Mouse (Mus musculus): ENCODE measurements at regions not wholly inside any gene's neighbourhood (a gene's known extent, or its start where the extent isn't known, plus 50 kb on each side); places are given as distances from the start of the nearest gene placed in this dataset.

GRCm38 (mm10) chr2:115394091-115394490 is 187.4 kb upstream of the BC052040 start:
- H3K27me3 ChIP-seq (ENCODE audit: control insufficient read depth in 1 of 2, insufficient read depth in 2 of 2, low read length in 2 of 2) = no peaks in the 10 kb centered on the region
- H3K36me3 ChIP-seq (ENCODE audit: control insufficient read depth in 1 of 2, insufficient read depth in 2 of 2, low read length in 2 of 2) = no peaks in the 10 kb centered on the region
- DNase-seq (ENCODE audit: low read depth, low spot score) = no peak
- no peaks in the 10 kb centered on the region for H3K79me2 ChIP-seq (ENCODE audit: control insufficient read depth, insufficient read depth, low read length, poor library complexity)
- H3K9ac ChIP-seq (ENCODE audit: control insufficient read depth, low read depth, low read length, poor library complexity, severe bottlenecking) = no peak overlapping the region
- H3K4me3 ChIP-seq (ENCODE audit: control insufficient read depth in 1 of 2, insufficient read depth in 1 of 2, low read depth in 2 of 2, low read length in 2 of 2) = no peak overlapping the region
- H3K27ac ChIP-seq (ENCODE audit: control insufficient read depth, low read depth, low read length) = no peak overlapping the region
- no peaks in the 10 kb centered on the region for H3K9me3 ChIP-seq (replicated peaks; ENCODE audit: insufficient read depth, low read length)
- TF ChIP-seq ELF1 (IDR thresholded peaks at IDR 0.05; ENCODE audit: low read depth, low read length) (no peak), ZNF384 (IDR thresholded peaks at IDR 0.05; ENCODE audit: low read depth, low read length) (no peak), E2F4 (IDR thresholded peaks at IDR 0.05; ENCODE audit: borderline replicate concordance, low read depth, low read length) (no peak), POLR2A (IDR thresholded peaks at IDR 0.05; ENCODE audit: control insufficient read depth in 1 of 2, insufficient read depth in 1 of 2, low read depth in 1 of 2, low read length in 2 of 2, poor library complexity in 1 of 2) (no peak), UBTF (IDR thresholded peaks at IDR 0.05; ENCODE audit: borderline replicate concordance, insufficient read depth, low read depth, low read length) (no peak), RAD21 (IDR thresholded peaks at IDR 0.05; ENCODE audit: low read depth, low read length) (no peak), POLR2AphosphoS5 (IDR thresholded peaks at IDR 0.05; ENCODE audit: borderline replicate concordance, low read depth, low read length) (no peak), MYB (IDR thresholded peaks at IDR 0.05; ENCODE audit: low read depth, low read length) (no peak), NELFE (IDR thresholded peaks at IDR 0.05; ENCODE audit: low read depth, low read length) (no peak), MAX (IDR thresholded peaks at IDR 0.05; ENCODE audit: low read length) (no peak), USF1 (IDR thresholded peaks at IDR 0.05; ENCODE audit: low read depth, low read length) (no peak), NRF1 (IDR thresholded peaks at IDR 0.05; ENCODE audit: insufficient read depth, low read depth, low read length, poor library complexity, severe bottlenecking) (no peak), HCFC1 (IDR thresholded peaks at IDR 0.05; ENCODE audit: low read depth, low read length) (no peak), TAL1 (IDR thresholded peaks at IDR 0.05; ENCODE audit: low read length) (no peak), CHD2 (IDR thresholded peaks at IDR 0.05; ENCODE audit: low read length) (no peak), GABPA (IDR thresholded peaks at IDR 0.05; ENCODE audit: low read depth, low read length) (no peak), SIN3A (IDR thresholded peaks at IDR 0.05; ENCODE audit: low read length) (no peak), SMC3 (IDR thresholded peaks at IDR 0.05; ENCODE audit: low read depth, low read length) (no peak), MAFK (IDR thresholded peaks at IDR 0.05; ENCODE audit: borderline replicate concordance, low read depth, low read length) (no peak), TCF12 (IDR thresholded peaks at IDR 0.05; ENCODE audit: low read depth, low read length) (no peak)
- H3K4me1 ChIP-seq (ENCODE audit: control insufficient read depth in 1 of 2, insufficient read depth in 2 of 2, low read length in 2 of 2) = no peaks in the 10 kb centered on the region

DNA sequence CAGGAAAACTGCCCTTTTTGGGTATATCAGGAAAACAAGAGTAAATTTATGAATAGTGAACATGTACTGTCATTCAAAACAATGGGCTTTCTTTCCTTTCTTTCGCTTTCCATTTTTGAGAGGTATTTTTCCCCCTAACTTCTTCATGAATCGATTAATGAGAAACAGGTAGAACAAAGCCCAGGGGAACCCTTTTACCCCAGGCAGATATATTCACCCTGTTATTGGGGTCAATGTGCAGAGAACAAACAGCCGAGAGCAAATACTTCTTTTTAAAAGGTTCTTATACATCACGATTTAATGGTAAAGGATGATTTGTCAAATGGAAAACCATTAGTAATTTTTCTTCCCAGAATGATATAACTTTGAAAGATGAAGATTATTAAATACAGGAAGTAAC is 183.0 kb upstream of the BC052040 start:
- no peaks in the 10 kb centered on the region for H3K27me3 ChIP-seq (ENCODE audit: control insufficient read depth in 1 of 2, insufficient read depth in 2 of 2, low read length in 2 of 2)
- H3K4me1 ChIP-seq (ENCODE audit: control insufficient read depth in 1 of 2, insufficient read depth in 2 of 2, low read length in 2 of 2) = no peaks in the 10 kb centered on the region
- no peak overlapping the region for H3K9ac ChIP-seq (ENCODE audit: control insufficient read depth, low read depth, low read length, poor library complexity, severe bottlenecking)
- no peak for DNase-seq (ENCODE audit: low read depth, low spot score)
- no peak overlapping the region for H3K27ac ChIP-seq (ENCODE audit: control insufficient read depth, low read depth, low read length)
- TF ChIP-seq GABPA (IDR thresholded peaks at IDR 0.05; ENCODE audit: low read depth, low read length) (no peak), ZC3H11A (IDR thresholded peaks at IDR 0.05; ENCODE audit: low read depth, low read length) (no peak), USF1 (IDR thresholded peaks at IDR 0.05; ENCODE audit: low read depth, low read length) (no peak), SIN3A (IDR thresholded peaks at IDR 0.05; ENCODE audit: low read length) (no peak), TBP (IDR thresholded peaks at IDR 0.05; ENCODE audit: low read depth, low read length) (no peak), EP300 (IDR thresholded peaks at IDR 0.05; ENCODE audit: low read depth in 1 of 2, low read length in 2 of 2) (no peak), JUND (IDR thresholded peaks at IDR 0.05; ENCODE audit: low read depth, low read length) (no peak), MAFK (IDR thresholded peaks at IDR 0.05; ENCODE audit: borderline replicate concordance, low read depth, low read length) (no peak), ZKSCAN1 (IDR thresholded peaks at IDR 0.05; ENCODE audit: low read depth, low read length) (no peak), MAX (IDR thresholded peaks at IDR 0.05; ENCODE audit: low read length) (no peak), POLR2AphosphoS2 (IDR thresholded peaks at IDR 0.05; ENCODE audit: low read length) (no peak), MYB (IDR thresholded peaks at IDR 0.05; ENCODE audit: low read depth, low read length) (no peak), MXI1 (IDR thresholded peaks at IDR 0.05; ENCODE audit: low read depth, low read length) (no peak), MYC (IDR thresholded peaks at IDR 0.05; ENCODE audit: low read depth, low read length) (no peak), BHLHE40 (IDR thresholded peaks at IDR 0.05; ENCODE audit: borderline replicate concordance, low read depth, low read length) (no peak), UBTF (IDR thresholded peaks at IDR 0.05; ENCODE audit: borderline replicate concordance, insufficient read depth, low read depth, low read length) (no peak), RCOR1 (IDR thresholded peaks at IDR 0.05; ENCODE audit: low read depth, low read length) (no peak), CHD1 (IDR thresholded peaks at IDR 0.05; ENCODE audit: low read depth, low read length) (no peak), TAL1 (IDR thresholded peaks at IDR 0.05; ENCODE audit: low read length) (no peak)
- no peaks in the 10 kb centered on the region for H3K36me3 ChIP-seq (ENCODE audit: control insufficient read depth in 1 of 2, insufficient read depth in 2 of 2, low read length in 2 of 2)
- H3K4me3 ChIP-seq (ENCODE audit: control insufficient read depth in 1 of 2, insufficient read depth in 1 of 2, low read depth in 2 of 2, low read length in 2 of 2) = no peak overlapping the region
- H3K79me2 ChIP-seq (ENCODE audit: control insufficient read depth, insufficient read depth, low read length, poor library complexity) = no peaks in the 10 kb centered on the region
- no peaks in the 10 kb centered on the region for H3K9me3 ChIP-seq (replicated peaks; ENCODE audit: insufficient read depth, low read length)

Measured in MEL (cell line).